Mouse (Mus musculus) liver, postnatal 0 days (tissue): ENCODE measurements around the gene Agfg2.

Experiments
- CTCF ChIP-seq: sonication (generic); IDR thresholded peaks from 2 replicates; pipeline ENCODE4 v1.5.1; 2016; ENCODE audit warnings: antibody characterized with exemption, low read depth
- EP300 ChIP-seq: IDR thresholded peaks from 2 replicates; pipeline ENCODE4 v1.6.1; 2016; ENCODE audit warnings: antibody characterized with exemption, low read depth, mild to moderate bottlenecking

DNA sequence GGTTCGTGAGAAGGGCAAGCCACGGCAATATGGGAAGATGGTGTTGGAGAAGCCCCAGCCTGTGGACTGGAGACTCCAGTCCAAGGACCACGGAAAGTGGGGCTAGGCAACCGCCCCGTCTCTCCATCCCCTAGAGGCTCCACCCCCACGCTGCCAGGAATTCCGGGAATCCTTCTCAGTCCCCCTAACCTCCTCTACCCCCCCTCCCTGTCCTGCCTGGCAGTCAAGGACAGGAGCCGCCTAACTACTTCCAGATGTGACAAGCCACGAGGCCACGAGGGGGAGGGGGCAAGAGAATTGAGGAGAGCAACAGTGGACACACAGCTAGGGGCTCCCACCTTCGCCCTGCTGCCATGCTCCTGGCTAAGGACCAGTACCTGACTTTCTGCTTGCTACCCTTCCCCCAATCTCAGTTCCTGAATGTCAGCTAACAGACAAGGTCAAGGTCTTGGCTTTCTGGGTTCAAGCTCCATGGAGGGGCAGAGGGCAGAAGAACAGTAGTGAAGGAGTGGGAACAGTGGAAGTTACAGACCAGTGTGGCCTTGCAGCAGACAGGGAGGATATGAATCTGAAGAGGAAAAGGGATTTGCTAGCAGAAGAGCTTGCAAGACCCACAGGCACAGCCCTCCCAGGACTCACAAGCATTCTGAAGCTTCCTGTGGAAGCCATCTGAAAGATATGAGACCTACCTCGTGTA lies 73.8 kb downstream of the Agfg2 start:
- TF ChIP-seq CTCF (no peak), EP300 (no peak)
